Mouse (Mus musculus) megakaryocyte progenitor cell, adult 5-6 weeks (primary cell): ENCODE measurements at regions not wholly inside any gene's neighbourhood (a gene's known extent, or its start where the extent isn't known, plus 50 kb on each side); places are given as distances from the start of the nearest gene placed in this dataset.

ENCODE experiments used
- ATAC-seq: replicated peaks from 2 replicates; pipeline ENCODE4 v1.8.0; 2016; ENCODE audit warnings: mild to moderate bottlenecking, moderate TSS enrichment, inconsistent platforms; ENCODE audit not compliant: poor library complexity

GRCm38 (mm10) chr6:101596995-101597394 lies 219.3 kb upstream of the Pdzrn3 start:
- no peak for ATAC-seq

GRCm38 (mm10) chr6:101593782-101594641 lies 216.3 kb upstream of the Pdzrn3 start:
- ATAC-seq, result no peak

- ATAC-seq, result no peak
These were observed 208.2 kb upstream of the Pdzrn3 start for GRCm38 (mm10) chr6:101585871-101586270.

- ATAC-seq, result no peak
These were observed 203.1 kb upstream of the Pdzrn3 start for GRCm38 (mm10) chr6:101580824-101581223.

GRCm38 (mm10) chr6:101556096-101556495 lies 178.4 kb upstream of the Pdzrn3 start:
- 0 out of 2 replicates have a peak, but pooled peaks have one; percentile 11 for ATAC-seq

- peak; percentile 65 for ATAC-seq
These were observed 177.4 kb upstream of the Pdzrn3 start for GRCm38 (mm10) chr6:101554965-101555604.

GRCm38 (mm10) chr6:101550501-101551268 lies 173.0 kb upstream of the Pdzrn3 start:
- no peak for ATAC-seq

- ATAC-seq, result no peak
These were observed 159.9 kb upstream of the Pdzrn3 start for GRCm38 (mm10) chr6:101537581-101537980.

- ATAC-seq, result peak; percentile 86
These were observed 156.7 kb upstream of the Pdzrn3 start for GRCm38 (mm10) chr6:101534214-101535052.

GRCm38 (mm10) chr6:101532436-101532835 lies 154.7 kb upstream of the Pdzrn3 start:
- ATAC-seq, result peak; percentile 43

GRCm38 (mm10) chr6:101531914-101532313 lies 154.2 kb upstream of the Pdzrn3 start:
- no peak for ATAC-seq

GRCm38 (mm10) chr6:101525129-101525528 lies 147.4 kb upstream of the Pdzrn3 start:
- ATAC-seq, result no peak

- ATAC-seq, result no peak
These were observed 143.6 kb upstream of the Pdzrn3 start for GRCm38 (mm10) chr6:101521316-101521715.

GRCm38 (mm10) chr6:101520755-101521154 lies 143.1 kb upstream of the Pdzrn3 start:
- no peak; the same call in 1 of the 2 replicates for ATAC-seq

GRCm38 (mm10) chr6:101518904-101519701 lies 141.4 kb upstream of the Pdzrn3 start:
- no peak for ATAC-seq

GRCm38 (mm10) chr6:101517584-101517983 lies 139.9 kb upstream of the Pdzrn3 start:
- ATAC-seq, result no peak

GRCm38 (mm10) chr6:101513696-101514095 lies 136.0 kb upstream of the Pdzrn3 start:
- ATAC-seq, result no peak

- no peak for ATAC-seq
These were observed 124.5 kb upstream of the Pdzrn3 start for GRCm38 (mm10) chr6:101502149-101502548.

GRCm38 (mm10) chr6:101501716-101502115 lies 124.0 kb upstream of the Pdzrn3 start:
- ATAC-seq, result no peak

- ATAC-seq, result no peak
These were observed 122.5 kb upstream of the Pdzrn3 start for GRCm38 (mm10) chr6:101500202-101500601.
